Mouse (Mus musculus) cerebellum, postnatal 14 days (tissue): ENCODE results near the gene Fam208b.

Experiments used
- DNase-seq, 2 experiments: peaks; one replicate each; pipeline ENCODE4 v3.0.0; 2021; ENCODE audit warnings: mixed read lengths in 2 of 2

The Fam208b gene

DNA sequence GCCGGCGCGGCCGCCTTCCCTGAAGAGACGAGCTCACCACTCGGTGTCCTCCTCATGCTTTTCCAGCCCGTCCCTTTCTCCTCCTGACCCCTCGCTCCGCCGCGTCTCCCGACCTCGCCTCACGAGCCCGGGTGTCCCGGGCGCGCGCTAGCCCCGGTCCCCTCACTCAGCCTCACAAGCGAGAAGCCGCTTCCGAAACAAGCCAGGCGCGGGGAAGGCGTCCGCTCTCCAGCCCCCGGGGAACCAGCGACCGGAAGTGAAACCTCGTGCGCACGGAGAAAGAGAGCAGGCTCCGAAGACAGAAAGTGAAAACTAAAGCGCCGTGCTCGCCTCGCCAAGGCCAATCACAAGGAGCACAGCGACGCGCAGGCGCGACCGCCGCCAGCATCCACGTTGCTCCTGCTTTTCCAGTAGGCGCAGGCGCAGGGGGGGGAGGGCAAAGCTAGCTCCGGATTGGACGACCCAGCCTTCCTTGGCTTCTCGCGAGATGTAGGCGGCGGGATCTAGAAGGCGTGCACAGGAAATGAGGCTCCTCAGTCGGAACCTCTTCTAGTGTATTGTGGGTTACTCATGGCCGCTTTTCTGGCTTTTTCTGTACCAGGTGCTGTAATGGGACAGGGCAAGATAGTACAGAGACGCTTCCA, at the start of gene Fam208b:
Fam208b (minus strand) TSS at position 314 of the 644 bp plus-strand sequence.
- peak; percentile 99 for DNase-seq

GRCm38 (mm10) chr13:3659163-3660160, 48.6 kb upstream of the Fam208b start:
- no peak for DNase-seq

- DNase-seq: no peak
Measured at GRCm38 (mm10) chr13:3654432-3654831, 43.5 kb upstream of the Fam208b start.

GRCm38 (mm10) chr13:3650569-3650968, 39.7 kb upstream of the Fam208b start:
- peak in 1 of 2 experiments; percentile 7 for DNase-seq

- DNase-seq: no peak
Measured at GRCm38 (mm10) chr13:3646566-3646965, 35.7 kb upstream of the Fam208b start.

DNA sequence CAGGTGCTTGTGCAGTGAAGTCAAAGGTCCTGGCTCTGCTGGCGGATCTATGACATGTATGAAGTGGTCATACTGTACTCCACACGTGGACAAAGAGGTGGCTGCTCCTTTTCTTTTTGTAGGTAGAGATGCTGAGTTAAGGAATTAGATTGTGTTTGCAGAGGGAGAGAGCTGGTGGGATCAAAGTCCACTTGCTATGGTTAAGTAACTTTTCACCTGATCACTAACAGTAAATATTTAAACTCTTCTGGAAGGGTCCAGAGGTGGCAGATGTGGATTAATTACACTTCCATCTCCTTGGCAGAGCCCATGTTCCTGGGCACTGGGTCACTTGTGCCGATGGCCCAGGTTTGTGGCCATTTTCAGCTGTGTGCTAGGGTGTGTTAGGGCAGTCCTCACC, 35.0 kb upstream of the Fam208b start:
- no peak for DNase-seq

- no peak for DNase-seq
Measured at GRCm38 (mm10) chr13:3644871-3645270, 34.0 kb upstream of the Fam208b start.

DNA sequence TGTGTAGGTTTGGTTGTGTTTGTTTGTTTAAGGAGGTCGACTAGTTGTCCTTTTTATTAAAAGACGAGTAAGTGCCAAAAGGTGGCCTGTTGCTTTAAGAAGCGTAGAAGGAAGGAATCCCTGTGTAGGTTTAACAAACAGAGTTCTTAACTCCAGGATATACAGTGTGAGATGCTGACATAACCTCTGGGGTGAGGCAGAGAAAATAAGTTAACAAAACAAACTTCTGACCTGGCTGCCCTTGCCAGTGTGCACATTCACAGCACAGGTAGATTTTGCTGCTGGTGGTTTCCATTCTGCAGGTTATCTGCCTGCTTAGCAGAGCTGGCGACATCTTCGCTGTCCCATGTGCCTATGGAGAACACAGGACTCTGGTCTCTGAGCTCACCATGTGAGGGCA, 31.6 kb upstream of the Fam208b start:
- no peak for DNase-seq

- DNase-seq: peak in 1 of 2 experiments; percentile 24
Measured at GRCm38 (mm10) chr13:3642049-3642448, 31.1 kb upstream of the Fam208b start.

DNA sequence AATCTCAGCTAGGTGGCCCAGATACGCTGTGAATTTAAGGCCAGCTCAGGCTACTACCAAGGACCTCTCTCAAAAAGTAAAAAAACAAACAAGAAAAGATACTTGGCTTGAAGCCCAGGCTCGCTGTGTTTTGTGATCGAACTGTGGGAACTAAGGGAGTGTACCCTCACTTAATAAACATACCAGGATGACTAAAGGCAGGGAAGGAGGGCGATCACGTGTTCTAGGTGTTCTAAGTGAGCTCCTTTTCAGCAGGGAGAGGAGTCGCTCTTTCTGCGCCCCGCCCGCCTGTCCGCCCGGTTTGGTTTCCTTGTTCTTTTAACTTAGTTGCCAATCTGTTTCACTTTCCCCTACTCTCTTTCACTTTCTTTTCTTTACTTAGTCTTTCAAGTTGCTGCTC, 25.9 kb upstream of the Fam208b start:
- DNase-seq: no peak

- DNase-seq: no peak
Measured at GRCm38 (mm10) chr13:3635076-3635475, 24.2 kb upstream of the Fam208b start.

- DNase-seq: peak; percentile 80 to 86
Measured at GRCm38 (mm10) chr13:3633895-3634811, 23.2 kb upstream of the Fam208b start, which contains the start of gene Asb13. TSS of gene Asb13 (plus strand) at chr13:3634032.

- DNase-seq: no peak
Measured at GRCm38 (mm10) chr13:3633131-3633530, 22.2 kb upstream of the Fam208b start.

GRCm38 (mm10) chr13:3632551-3632950, 21.6 kb upstream of the Fam208b start:
- DNase-seq: no peak

DNA sequence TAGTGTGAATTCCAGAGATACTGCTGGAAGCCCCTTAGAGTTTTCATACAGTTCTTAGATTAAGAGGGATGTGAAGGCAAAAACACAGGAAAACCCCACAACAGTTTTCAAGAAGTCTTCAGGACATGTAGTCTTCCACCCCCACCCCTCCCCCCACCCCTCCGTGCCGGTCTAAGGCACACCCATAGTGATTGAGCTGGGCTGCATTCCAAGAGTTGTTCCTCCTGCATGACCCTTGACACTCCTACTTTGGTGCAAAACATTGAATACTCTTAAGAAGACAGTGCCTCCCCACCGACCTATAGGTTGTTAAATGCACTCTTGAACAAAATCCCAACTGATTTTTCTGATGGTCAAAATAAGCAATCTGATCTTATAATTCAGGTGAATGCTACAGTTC, 17.2 kb upstream of the Fam208b start:
- no peak for DNase-seq

- no peak for DNase-seq
Measured at GRCm38 (mm10) chr13:3627139-3627538, 16.2 kb upstream of the Fam208b start.

DNA sequence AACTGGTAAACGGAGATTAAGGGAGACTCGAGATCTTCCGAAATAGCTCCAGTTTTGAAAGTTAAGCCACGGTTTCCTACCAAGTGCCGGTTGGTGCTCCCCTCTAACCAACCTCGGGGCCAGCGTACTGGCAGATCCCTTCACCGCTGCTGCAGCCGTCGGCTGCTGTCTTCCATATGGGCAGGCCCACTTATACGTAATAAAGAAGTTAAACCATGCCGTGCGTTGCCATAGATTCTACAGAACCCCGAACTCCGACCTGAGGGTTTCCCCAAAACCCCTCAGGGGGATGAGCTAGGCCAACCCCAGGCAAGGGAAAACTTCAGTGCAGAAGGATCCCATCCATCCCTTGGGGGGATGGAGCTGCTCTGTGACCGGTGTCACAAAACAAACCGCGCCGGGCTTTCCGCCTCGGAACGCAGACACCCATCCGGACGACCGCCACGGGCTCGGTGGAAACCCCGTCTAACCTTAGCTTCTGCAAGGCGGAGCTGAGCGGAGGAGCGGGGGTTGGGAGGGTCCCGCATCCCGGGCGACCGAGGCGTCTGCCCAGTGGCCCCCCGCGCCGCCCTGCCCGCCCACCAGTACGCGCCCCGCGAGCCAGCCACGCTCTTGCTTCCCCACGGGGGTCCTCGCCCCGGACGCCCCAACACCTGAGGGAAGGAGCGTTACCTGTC, 652 bp downstream of the Fam208b start:
- DNase-seq: peak in 1 of 2 experiments; percentile 72

DNA sequence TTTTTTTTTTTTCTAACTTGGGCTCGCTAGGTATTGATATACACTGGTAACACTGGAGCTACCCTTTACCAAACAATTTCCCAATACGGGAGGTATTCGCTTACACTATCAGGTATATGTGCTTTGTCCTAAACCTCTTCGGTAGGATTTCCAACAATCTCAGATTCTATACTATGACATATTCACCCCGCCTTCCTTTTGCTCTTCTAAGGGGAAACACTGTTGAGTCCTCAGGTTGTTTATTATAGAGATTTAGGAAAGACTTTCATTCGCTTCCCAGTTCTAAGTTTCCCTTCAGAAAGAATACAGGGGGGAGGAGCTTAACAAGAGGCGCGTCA, 1.2 kb downstream of the Fam208b start:
- DNase-seq: no peak

DNA sequence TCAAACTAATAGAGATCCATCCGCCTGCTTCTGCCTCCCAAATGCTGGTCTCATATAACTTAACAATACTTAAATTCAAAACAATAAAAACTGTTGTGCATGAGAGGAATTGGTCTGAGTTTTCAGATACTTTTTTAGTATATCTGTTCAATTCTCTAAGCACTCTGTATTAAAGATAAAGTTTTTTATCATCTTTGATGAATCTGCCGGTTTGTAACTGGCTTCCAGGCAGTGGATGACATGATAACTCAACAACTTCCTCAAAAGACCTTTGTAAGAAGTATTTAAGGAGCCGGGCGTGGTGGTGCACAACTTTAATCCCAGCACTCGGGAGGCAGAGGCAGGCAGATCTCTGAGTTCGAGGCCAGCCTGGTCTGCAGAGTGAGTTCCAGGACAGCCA, 14.7 kb downstream of the Fam208b start:
- no peak for DNase-seq

GRCm38 (mm10) chr13:3594311-3594710, 16.6 kb downstream of the Fam208b start:
- no peak for DNase-seq

- DNase-seq: no peak
Measured at GRCm38 (mm10) chr13:3590789-3591188, 20.1 kb downstream of the Fam208b start.

DNA sequence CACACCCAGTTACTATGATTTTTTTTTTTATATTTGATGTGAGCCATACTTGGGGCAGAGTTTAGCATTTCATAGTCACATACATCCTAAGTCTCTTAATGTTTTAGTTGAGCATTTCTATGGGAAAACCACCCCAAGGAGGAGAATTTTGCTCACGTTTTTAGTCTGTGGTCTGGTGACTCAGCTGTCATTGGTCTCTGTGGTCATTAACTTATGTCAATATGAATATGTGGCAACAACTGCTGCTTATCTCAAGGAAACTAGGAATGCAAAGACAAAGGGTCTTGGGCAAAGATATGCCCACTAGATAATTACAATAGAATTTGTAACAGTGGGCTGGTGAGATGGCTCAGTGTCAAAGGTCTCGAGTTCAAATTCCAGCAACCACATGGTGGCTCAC, 47.0 kb downstream of the Fam208b start:
- DNase-seq: no peak
